Mouse (Mus musculus) CH12.LX (cell line): Measurements from ENCODE around the gene Fam209. TPM values are rescaled to one million over a fixed set of nuclear protein-coding genes. Genes with fewer than 3 reads are reported as not detected.
A peak's percentile ranks its signal among the peaks of the same experiment; 100 is the strongest.

Experiments
- DNase-seq: peaks from one replicate; pipeline ENCODE4 v3.0.0-alpha.2; 2013; ENCODE audit errors: extremely low read depth
- H3K27ac ChIP-seq: 2 replicates; pipeline ENCODE4 v1.5.1; 2012; ENCODE audit warnings: low read depth, mild to moderate bottlenecking, control low read depth, moderate library complexity; ENCODE audit not compliant: insufficient read depth
- H3K27me3 ChIP-seq: replicated peaks from 2 replicates; pipeline ENCODE3; 2012; ENCODE audit warnings: inconsistent platforms
- H3K36me3 ChIP-seq, 2 experiments: replicated peaks in 1 of 2; 2 replicates each; pipeline versions ENCODE3 to v1.6.1; 2012; ENCODE audit warnings: inconsistent platforms in 1 of 2, low read length in 1 of 2, mild to moderate bottlenecking in 1 of 2, mixed read lengths in 1 of 2, moderate library complexity in 1 of 2; ENCODE audit not compliant: control insufficient read depth in 1 of 2, insufficient read depth in 1 of 2
- H3K4me1 ChIP-seq, 2 experiments: 2 replicates each; pipeline ENCODE4 v1.6.1; 2012; ENCODE audit warnings: inconsistent platforms in 1 of 2, moderate library complexity in 1 of 2; ENCODE audit not compliant: insufficient read depth in 2 of 2, control insufficient read depth in 1 of 2
- H3K4me2 ChIP-seq: 2 replicates; pipeline ENCODE4 v1.6.1; 2012; ENCODE audit warnings: low read depth, mild to moderate bottlenecking, control low read depth; ENCODE audit not compliant: poor library complexity, insufficient read depth, severe bottlenecking
- H3K4me3 ChIP-seq, 3 experiments: fragments of 150-350 bp in 1 of 3; sonication (generic) in 1 of 3; replicated peaks in 1 of 3; 2 replicates each; pipeline versions ENCODE3 to v1.5.1; 2011 to 2012; ENCODE audit warnings: low read depth in 2 of 3, low read length in 2 of 3, mild to moderate bottlenecking in 2 of 3, moderate library complexity in 2 of 3, control low read depth in 1 of 3, improper control_type of control experiment in 1 of 3, inconsistent platforms in 1 of 3, mixed read lengths in 1 of 3; ENCODE audit not compliant: poor library complexity in 1 of 3
- H3K79me2 ChIP-seq: replicated peaks from 2 replicates; pipeline ENCODE4 v1.6.1; 2012; ENCODE audit warnings: mild to moderate bottlenecking, moderate library complexity; ENCODE audit not compliant: control insufficient read depth, poor library complexity, insufficient read depth, severe bottlenecking; ENCODE audit errors: extremely low read depth
- H3K9ac ChIP-seq: 2 replicates; pipeline ENCODE4 v1.6.1; 2012; ENCODE audit warnings: low read depth, mild to moderate bottlenecking, control low read depth, moderate library complexity; ENCODE audit not compliant: insufficient read depth
- H3K9me3 ChIP-seq: replicated peaks from 2 replicates; pipeline ENCODE3; 2012; ENCODE audit warnings: low read length, inconsistent platforms, mixed read lengths
- BHLHE40 ChIP-seq: IDR thresholded peaks from 2 replicates; pipeline ENCODE4 v1.6.1; 2011; ENCODE audit warnings: mild to moderate bottlenecking, low read depth, low read length, improper control_type of control experiment
- CTCF ChIP-seq, 2 experiments: IDR thresholded peaks in 1 of 2; conservative IDR thresholded peaks in 1 of 2; 2 replicates each; pipeline ENCODE4 v1.5.1; 2011 to 2012; ENCODE audit warnings: low read depth in 2 of 2, low read length in 2 of 2, improper control_type of control experiment in 1 of 2, inconsistent platforms in 1 of 2, mild to moderate bottlenecking in 1 of 2, moderate library complexity in 1 of 2
- JUN ChIP-seq: IDR thresholded peaks from 2 replicates; pipeline ENCODE4 v1.6.1; 2011; ENCODE audit warnings: low read depth, mild to moderate bottlenecking, low read length, improper control_type of control experiment, moderate library complexity; ENCODE audit not compliant: insufficient read depth
- MAZ ChIP-seq: IDR thresholded peaks from 2 replicates; pipeline ENCODE4 v1.6.1; 2012; ENCODE audit warnings: low read depth, mild to moderate bottlenecking, inconsistent platforms, low read length, improper control_type of control experiment, moderate library complexity
- NELFE ChIP-seq: IDR thresholded peaks from 2 replicates; pipeline ENCODE4 v1.6.1; 2011; ENCODE audit warnings: low read depth, low read length, improper control_type of control experiment
- NRF1 ChIP-seq: IDR thresholded peaks from 2 replicates; pipeline ENCODE4 v1.6.1; 2014; ENCODE audit warnings: low read depth, mild to moderate bottlenecking, inconsistent platforms, low read length, improper control_type of control experiment, moderate library complexity
- POLR2A ChIP-seq: IDR thresholded peaks from 2 replicates; pipeline ENCODE4 v1.6.1; 2011; ENCODE audit warnings: low read depth, mild to moderate bottlenecking, improper control_type of control experiment, low read length
- POLR2AphosphoS2 ChIP-seq: IDR thresholded peaks from 2 replicates; pipeline ENCODE4 v1.6.1; 2011; ENCODE audit warnings: low read depth, low read length, improper control_type of control experiment
- RAD21 ChIP-seq: IDR thresholded peaks from 2 replicates; pipeline ENCODE4 v1.6.1; 2011; ENCODE audit warnings: low read depth, mild to moderate bottlenecking, low read length, improper control_type of control experiment, moderate library complexity
- SIN3A ChIP-seq: IDR thresholded peaks from 2 replicates; pipeline ENCODE4 v1.6.1; 2012; ENCODE audit warnings: low read length, improper control_type of control experiment, inconsistent platforms
- ZKSCAN1 ChIP-seq: IDR thresholded peaks from 2 replicates; pipeline ENCODE4 v1.6.1; 2012; ENCODE audit warnings: low read depth, inconsistent platforms, low read length, improper control_type of control experiment, borderline replicate concordance
- ZNF384 ChIP-seq: IDR thresholded peaks from 2 replicates; pipeline ENCODE4 v1.6.1; 2012; ENCODE audit warnings: low read depth, low read length, improper control_type of control experiment, inconsistent platforms
- dilution Hi-C: fragments of 300-500 bp; cut with MboI; formaldehyde crosslinking; loops from 2 replicates; pipeline ENCODE4 v1.14.3; 2020; ENCODE audit warnings: low sequenced_read_pairs; ENCODE audit not compliant: extremely low pct_unique_long_range_greater_than_20kb, extremely low pct_ligation_motif_present
- in situ Hi-C: fragments of 300-500 bp; cut with MboI; formaldehyde crosslinking; loops from 3 replicates; pipeline ENCODE4 v1.14.3; 2019; ENCODE audit warnings: low sequenced_read_pairs, low pct_ligation_motif_present, low pct_unique_long_range_greater_than_20kb, mixed read lengths
- polyA plus RNA-seq: library from polyadenylated mRNA; unstranded; fragments of >175 nt; gene quantifications from 2 replicates; pipeline ENCODE4 v1.2.1, GENCODE M21; 2012; ENCODE audit warnings: low read depth; ENCODE audit not compliant: insufficient read length
- total RNA-seq, 2 experiments: library from RNA; depleted of rRNA; stranded (reverse); fragments of 300-350 nt in 1 of 2; fragments of >200 nt in 1 of 2; gene quantifications; 2 replicates each; pipeline ENCODE4 v1.2.3; 2012 to 2014

Fam209 gene
- total and polyA plus RNA-seq, 3 experiments = 0.25 to 1.2 TPM; not detected in 1

DNA sequence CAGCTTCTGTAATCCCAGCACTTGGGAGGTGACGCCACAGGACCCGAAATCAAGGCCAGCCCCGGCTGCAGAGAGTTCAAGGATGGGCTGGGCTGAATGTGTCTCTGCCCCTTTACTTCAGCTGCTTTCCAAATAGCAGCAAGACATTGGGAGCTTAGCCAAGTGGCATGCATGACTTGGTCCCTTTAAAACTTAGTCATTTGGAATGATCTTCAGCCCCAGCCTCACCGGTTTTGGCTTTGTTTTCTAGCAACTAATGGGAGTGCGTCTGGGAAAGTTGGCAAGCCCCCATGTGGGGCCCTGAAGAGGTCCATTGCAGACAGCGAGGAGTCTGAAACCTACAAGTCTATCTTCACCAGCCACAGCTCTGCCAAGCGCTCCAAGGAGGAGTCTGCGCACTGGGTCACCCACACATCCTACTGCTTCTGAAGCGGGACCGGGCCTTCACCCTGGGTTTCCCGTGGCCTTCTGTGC is 3.9 kb upstream of the Fam209 start:
- no peaks in the 10 kb centered on the region for H3K4me1 ChIP-seq
- peaks cover 50 to 79% of the 10 kb centered on the region in 2 experiments for H3K36me3 ChIP-seq
- dilution Hi-C loops = no loop called here
- no peaks in the 10 kb centered on the region for H3K9me3 ChIP-seq
- TF ChIP-seq POLR2A (no peak), NRF1 (no peak), ZKSCAN1 (no peak), MAZ (no peak), RAD21 (no peak)
- H3K4me3 ChIP-seq = no peak overlapping the region
- H3K27ac ChIP-seq = no peak overlapping the region
- no peak overlapping the region for H3K4me2 ChIP-seq
- no peak for DNase-seq
- H3K79me2 ChIP-seq = no peaks in the 10 kb centered on the region
- no peaks in the 10 kb centered on the region for H3K27me3 ChIP-seq
- in situ Hi-C loops = no loop called here
- no peak overlapping the region for H3K9ac ChIP-seq

DNA sequence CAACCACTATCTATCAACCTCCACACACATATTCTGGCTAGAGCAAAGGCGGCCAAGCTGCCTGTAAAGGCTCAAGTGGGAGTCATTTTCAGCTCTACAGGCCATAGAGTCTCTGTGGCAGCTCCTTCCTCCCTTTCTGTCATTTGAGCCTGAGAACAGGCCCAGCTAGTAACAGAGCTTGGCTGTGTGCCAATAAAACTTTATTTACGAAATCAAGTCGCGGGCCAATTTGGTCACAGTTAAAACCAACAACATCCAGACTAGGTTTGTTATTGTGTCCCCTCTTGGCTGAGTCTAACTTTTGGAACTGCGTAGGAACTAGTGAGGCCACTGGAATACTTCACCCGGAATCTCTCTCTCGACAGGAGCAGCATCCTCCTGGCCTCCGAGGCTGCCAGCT is 1.3 kb downstream of the Fam209 start:
- H3K27ac ChIP-seq = no peak overlapping the region
- H3K4me3 ChIP-seq = no peak overlapping the region
- in situ Hi-C loops = loop anchor here (10.0 kb wide), 2 partner anchors 301 to 521 kb away; no protein-coding TSS in a partner anchor
- no peaks in the 10 kb centered on the region for H3K9me3 ChIP-seq
- no peak overlapping the region for H3K4me2 ChIP-seq
- TF ChIP-seq JUN = no peak
- TF ChIP-seq CTCF (conservative IDR thresholded peaks at IDR 0.05 in 1 of 2, IDR thresholded peaks at IDR 0.05 in 1 of 2; ENCODE audit: low read depth in 2 of 2, low read length in 2 of 2) = no peak
- TF ChIP-seq POLR2AphosphoS2 = no peak
- TF ChIP-seq, all 38 proteins: peak for 0
- Histone ChIP-seq H3K4me1 (peaks cover 4 to 11% of the 10 kb centered on the region in 2 experiments; a peak in 3 of 4 replicates), H3K9ac (no peak overlapping the region), H3K27me3 (no peaks in the 10 kb centered on the region), H3K36me3 (peaks cover 10 to 29% of the 10 kb centered on the region in 2 experiments), H3K79me2 (no peaks in the 10 kb centered on the region)
- no peak for DNase-seq
- dilution Hi-C loops = no loop called here

DNA sequence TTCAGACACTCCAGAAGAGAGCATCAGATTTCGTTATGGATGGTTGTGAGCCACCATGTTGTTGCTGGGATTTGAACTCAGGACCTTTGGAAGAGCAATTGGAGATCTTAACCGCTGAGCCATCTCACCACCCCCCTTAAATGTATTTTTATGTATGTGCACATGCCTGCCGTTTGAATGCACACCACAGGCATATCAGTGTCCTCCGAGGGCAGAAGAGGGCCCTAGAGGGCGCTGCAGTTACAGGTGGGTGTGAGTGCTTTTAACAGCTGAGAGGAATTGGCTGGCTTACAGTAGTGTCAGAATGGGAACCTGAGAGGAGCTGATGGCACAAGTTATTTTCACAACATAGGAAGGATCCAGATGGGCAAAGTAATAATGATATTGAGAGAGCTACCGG is 2.6 kb downstream of the Fam209 start:
- Histone ChIP-seq H3K36me3 (peaks cover 0 to 15% of the 10 kb centered on the region in 2 experiments), H3K9ac (no peak overlapping the region), H3K9me3 (no peaks in the 10 kb centered on the region), H3K27me3 (peaks cover 3% of the 10 kb centered on the region), H3K79me2 (no peaks in the 10 kb centered on the region), H3K27ac (no peak overlapping the region), H3K4me1 (peaks cover 4 to 11% of the 10 kb centered on the region in 2 experiments; a peak in 3 of 4 replicates), H3K4me2 (no peak overlapping the region), H3K4me3 (no peak overlapping the region)
- no peak for TF ChIP-seq SIN3A
- TF ChIP-seq RAD21 = peak; percentile 14
- TF ChIP-seq ZNF384 = no peak
- TF ChIP-seq MAZ = 0 out of 2 replicates have a peak, but pooled peaks have one; percentile 18
- no peak for TF ChIP-seq NELFE
- no peak for TF ChIP-seq POLR2AphosphoS2
- TF ChIP-seq CTCF (conservative IDR thresholded peaks at IDR 0.05 in 1 of 2, IDR thresholded peaks at IDR 0.05 in 1 of 2; ENCODE audit: low read depth in 2 of 2, low read length in 2 of 2) = peak; percentile 33 to 64
- peak; percentile 17; the same call in 1 of the 2 replicates for TF ChIP-seq BHLHE40
- peak; percentile 41 for DNase-seq
- dilution Hi-C loops (no loop called here), in situ Hi-C loops (loop anchor here (10.0 to 25.0 kb wide), 3 partner anchors 300 to 612 kb away; no protein-coding TSS in a partner anchor)
